Mouse (Mus musculus): ENCODE results near the gene Slc16a5. TPM values are rescaled to one million over a fixed set of nuclear protein-coding genes. Genes with fewer than 3 reads are reported as not detected.
A peak's percentile ranks its signal among the peaks of the same experiment; 100 is the strongest.

Gene Slc16a5
- total and polyA plus RNA-seq, 2 experiments from 2014 or later: 0.21 TPM; not detected in 1

- Histone ChIP-seq H3K9ac (replicated peaks; ENCODE audit: low read length, poor library complexity, severe bottlenecking) (no peak overlapping the region), H3K9me3 (ENCODE audit: low read length) (no peaks in the 10 kb centered on the region), H3K4me1 (ENCODE audit: insufficient read depth, low read length) (peaks cover 5% of the 10 kb centered on the region; the same call in 1 of the 2 replicates), H3K36me3 (ENCODE audit: insufficient read depth, low read length) (no peaks in the 10 kb centered on the region), H3K4me2 (ENCODE audit: low read depth, low read length, poor library complexity, severe bottlenecking) (no peak overlapping the region), H3K27ac (ENCODE audit: low read depth, low read length) (no peak overlapping the region), H3K27me3 (ENCODE audit: insufficient read depth, low read length) (no peaks in the 10 kb centered on the region), H3K4me3 (ENCODE audit: low read depth, low read length) (no peak overlapping the region)
- DNase-seq (ENCODE audit: low spot score) (no peak), ATAC-seq (ENCODE audit: low FRiP score) (no peak)
- 91% methylated on average over 9 of the region's 9 CpGs for WGBS
- no peak for TF ChIP-seq CTCF (IDR thresholded peaks at IDR 0.05)
These were observed 16.1 kb downstream of the Slc16a5 start for GRCm38 (mm10) chr11:115478296-115478938.

- H3K9ac ChIP-seq (replicated peaks; ENCODE audit: low read length, poor library complexity, severe bottlenecking): no peak overlapping the region
- DNase-seq (ENCODE audit: low spot score): no peak
- H3K9me3 ChIP-seq (ENCODE audit: low read length): no peaks in the 10 kb centered on the region
- no peak overlapping the region for H3K4me3 ChIP-seq (ENCODE audit: low read depth, low read length)
- H3K4me1 ChIP-seq (ENCODE audit: insufficient read depth, low read length): no peaks in the 10 kb centered on the region; the same call in 1 of the 2 replicates
- H3K27me3 ChIP-seq (ENCODE audit: insufficient read depth, low read length): no peaks in the 10 kb centered on the region
- 87% methylated on average over 6 of the region's 6 CpGs for whole genome bisulfite sequencing
- ATAC-seq (ENCODE audit: low FRiP score): no peak
- TF ChIP-seq CTCF (IDR thresholded peaks at IDR 0.05): no peak
- H3K4me2 ChIP-seq (ENCODE audit: low read depth, low read length, poor library complexity, severe bottlenecking): no peak overlapping the region
- H3K36me3 ChIP-seq (ENCODE audit: insufficient read depth, low read length): 0 out of 2 replicates have a peak, but pooled peaks cover 3% of the 10 kb centered on the region
- H3K27ac ChIP-seq (ENCODE audit: low read depth, low read length): no peak overlapping the region
These were observed 19.4 kb downstream of the Slc16a5 start for GRCm38 (mm10) chr11:115481553-115482259.

GRCm38 (mm10) chr11:115483278-115483677, 21.0 kb downstream of the Slc16a5 start:
- 68% methylated on average over 11 of the region's 11 CpGs for WGBS
- DNase-seq (ENCODE audit: low spot score) (no peak), ATAC-seq (ENCODE audit: low FRiP score) (no peak)
- Histone ChIP-seq H3K36me3 (ENCODE audit: insufficient read depth, low read length) (0 out of 2 replicates have a peak, but pooled peaks cover 3% of the 10 kb centered on the region), H3K9ac (replicated peaks; ENCODE audit: low read length, poor library complexity, severe bottlenecking) (no peak overlapping the region), H3K4me3 (ENCODE audit: low read depth, low read length) (no peak overlapping the region), H3K27me3 (ENCODE audit: insufficient read depth, low read length) (no peaks in the 10 kb centered on the region), H3K4me2 (ENCODE audit: low read depth, low read length, poor library complexity, severe bottlenecking) (no peak overlapping the region), H3K9me3 (ENCODE audit: low read length) (no peaks in the 10 kb centered on the region), H3K27ac (ENCODE audit: low read depth, low read length) (no peak overlapping the region), H3K4me1 (ENCODE audit: insufficient read depth, low read length) (no peaks in the 10 kb centered on the region)
- no peak for TF ChIP-seq CTCF (IDR thresholded peaks at IDR 0.05)

- H3K36me3 ChIP-seq (ENCODE audit: insufficient read depth, low read length): peaks cover 7% of the 10 kb centered on the region
- ATAC-seq (ENCODE audit: low FRiP score) (no peak), DNase-seq (ENCODE audit: low spot score) (peak; percentile 82)
- H3K9me3 ChIP-seq (ENCODE audit: low read length): no peaks in the 10 kb centered on the region
- H3K4me1 ChIP-seq (ENCODE audit: insufficient read depth, low read length): no peaks in the 10 kb centered on the region
- no peak overlapping the region for H3K27ac ChIP-seq (ENCODE audit: low read depth, low read length)
- H3K9ac ChIP-seq (replicated peaks; ENCODE audit: low read length, poor library complexity, severe bottlenecking): no peak overlapping the region
- peak; percentile 96 for TF ChIP-seq CTCF (IDR thresholded peaks at IDR 0.05)
- no peak overlapping the region for H3K4me2 ChIP-seq (ENCODE audit: low read depth, low read length, poor library complexity, severe bottlenecking)
- H3K27me3 ChIP-seq (ENCODE audit: insufficient read depth, low read length): no peaks in the 10 kb centered on the region
- no peak overlapping the region for H3K4me3 ChIP-seq (ENCODE audit: low read depth, low read length)
- WGBS: 19% methylated on average over 6 of the region's 6 CpGs
These were observed 21.5 kb downstream of the Slc16a5 start for GRCm38 (mm10) chr11:115483726-115484125.

GRCm38 (mm10) chr11:115485155-115485554, 22.9 kb downstream of the Slc16a5 start:
- H3K9ac ChIP-seq (replicated peaks; ENCODE audit: low read length, poor library complexity, severe bottlenecking): no peak overlapping the region
- H3K27me3 ChIP-seq (ENCODE audit: insufficient read depth, low read length): no peaks in the 10 kb centered on the region
- peaks cover 13% of the 10 kb centered on the region for H3K36me3 ChIP-seq (ENCODE audit: insufficient read depth, low read length)
- 30% methylated on average over 12 of the region's 12 CpGs for WGBS
- no peak for ATAC-seq (ENCODE audit: low FRiP score)
- H3K4me1 ChIP-seq (ENCODE audit: insufficient read depth, low read length): no peaks in the 10 kb centered on the region
- no peak for DNase-seq (ENCODE audit: low spot score)
- no peak overlapping the region for H3K4me2 ChIP-seq (ENCODE audit: low read depth, low read length, poor library complexity, severe bottlenecking)
- no peak overlapping the region for H3K4me3 ChIP-seq (ENCODE audit: low read depth, low read length)
- H3K27ac ChIP-seq (ENCODE audit: low read depth, low read length): 0 out of 2 replicates have a peak overlapping the region, but pooled peaks have one; percentile 12
- no peak for TF ChIP-seq CTCF (IDR thresholded peaks at IDR 0.05)
- no peaks in the 10 kb centered on the region for H3K9me3 ChIP-seq (ENCODE audit: low read length)

- no peak overlapping the region for H3K9ac ChIP-seq (replicated peaks; ENCODE audit: low read length, poor library complexity, severe bottlenecking)
- DNase-seq (ENCODE audit: low spot score): no peak
- H3K4me1 ChIP-seq (ENCODE audit: insufficient read depth, low read length): peaks cover 4% of the 10 kb centered on the region; the same call in 1 of the 2 replicates
- WGBS: 89% methylated on average over 19 of the region's 19 CpGs
- ATAC-seq (ENCODE audit: low FRiP score): no peak
- H3K4me2 ChIP-seq (ENCODE audit: low read depth, low read length, poor library complexity, severe bottlenecking): no peak overlapping the region
- H3K9me3 ChIP-seq (ENCODE audit: low read length): no peaks in the 10 kb centered on the region
- no peak for TF ChIP-seq CTCF (IDR thresholded peaks at IDR 0.05)
- peaks cover 13% of the 10 kb centered on the region for H3K36me3 ChIP-seq (ENCODE audit: insufficient read depth, low read length)
- H3K4me3 ChIP-seq (ENCODE audit: low read depth, low read length): no peak overlapping the region
- no peak overlapping the region for H3K27ac ChIP-seq (ENCODE audit: low read depth, low read length)
- no peaks in the 10 kb centered on the region for H3K27me3 ChIP-seq (ENCODE audit: insufficient read depth, low read length)
These were observed 26.4 kb downstream of the Slc16a5 start for GRCm38 (mm10) chr11:115488551-115489104.
